Mouse (Mus musculus): ENCODE data around the gene Znhit6. TPM values are rescaled to one million over a fixed set of nuclear protein-coding genes. Genes with fewer than 3 reads are reported as not detected.

The Znhit6 gene
- total RNA-seq, 2 experiments from 2014 or later: 15.6 to 16.6 TPM

GRCm38 (mm10) chr3:145602410-145603206 is 26.6 kb downstream of the Znhit6 start:
- DNase-seq (ENCODE audit: low spot score in 2 of 2): no peak

GRCm38 (mm10) chr3:145605437-145606123 is 29.6 kb downstream of the Znhit6 start:
- no peak for DNase-seq (ENCODE audit: low spot score in 2 of 2)

- DNase-seq (ENCODE audit: low spot score in 2 of 2): no peak
Measured at GRCm38 (mm10) chr3:145608320-145608719, 32.3 kb downstream of the Znhit6 start.

- no peak for DNase-seq (ENCODE audit: low spot score in 2 of 2)
Measured at GRCm38 (mm10) chr3:145612662-145613061, 36.7 kb downstream of the Znhit6 start.

- no peak for DNase-seq (ENCODE audit: low spot score in 2 of 2)
Measured at GRCm38 (mm10) chr3:145613234-145613633, 37.2 kb downstream of the Znhit6 start.

- no peak for DNase-seq (ENCODE audit: low spot score in 2 of 2)
Measured at GRCm38 (mm10) chr3:145614362-145615115, 38.5 kb downstream of the Znhit6 start.

GRCm38 (mm10) chr3:145618299-145618698 is 42.3 kb downstream of the Znhit6 start:
- DNase-seq (ENCODE audit: low spot score in 2 of 2): no peak

GRCm38 (mm10) chr3:145619621-145620365 is 43.8 kb downstream of the Znhit6 start:
- DNase-seq (ENCODE audit: low spot score in 2 of 2): no peak

- DNase-seq (ENCODE audit: low spot score in 2 of 2): no peak
Measured at GRCm38 (mm10) chr3:145621209-145621608, 45.2 kb downstream of the Znhit6 start.

- DNase-seq (ENCODE audit: low spot score in 2 of 2): no peak
Measured at GRCm38 (mm10) chr3:145623047-145623446, 47.0 kb downstream of the Znhit6 start.

GRCm38 (mm10) chr3:145624786-145625185 is 48.8 kb downstream of the Znhit6 start:
- no peak for DNase-seq (ENCODE audit: low spot score in 2 of 2)

GRCm38 (mm10) chr3:145625546-145625945 is 49.5 kb downstream of the Znhit6 start:
- DNase-seq (ENCODE audit: low spot score in 2 of 2): no peak

GRCm38 (mm10) chr3:145626063-145626462 is 50.1 kb downstream of the Znhit6 start:
- DNase-seq (ENCODE audit: low spot score in 2 of 2): no peak

- DNase-seq (ENCODE audit: low spot score in 2 of 2): peak; percentile 15 to 20
Measured at GRCm38 (mm10) chr3:145627830-145628229, 51.8 kb downstream of the Znhit6 start.

GRCm38 (mm10) chr3:145628643-145629042 is 52.6 kb downstream of the Znhit6 start:
- DNase-seq (ENCODE audit: low spot score in 2 of 2): no peak

GRCm38 (mm10) chr3:145632888-145633287 is 56.9 kb downstream of the Znhit6 start:
- no peak for DNase-seq (ENCODE audit: low spot score in 2 of 2)

GRCm38 (mm10) chr3:145634002-145634710 is 58.2 kb downstream of the Znhit6 start:
- DNase-seq (ENCODE audit: low spot score in 2 of 2): no peak

- no peak for DNase-seq (ENCODE audit: low spot score in 2 of 2)
Measured at GRCm38 (mm10) chr3:145640170-145640569, 64.2 kb downstream of the Znhit6 start.

- no peak for DNase-seq (ENCODE audit: low spot score in 2 of 2)
Measured at GRCm38 (mm10) chr3:145640583-145640982, 64.6 kb downstream of the Znhit6 start.

- no peak for DNase-seq (ENCODE audit: low spot score in 2 of 2)
Measured at GRCm38 (mm10) chr3:145641036-145641685, 65.2 kb downstream of the Znhit6 start.
